Mouse (Mus musculus) lung, adult 10 weeks (tissue): ENCODE results near the gene Uqcrc1. TPM values are rescaled to one million over a fixed set of nuclear protein-coding genes. Genes with fewer than 3 reads are reported as not detected.

Experiments used
- polyA plus RNA-seq: library from polyadenylated mRNA; stranded (reverse); fragments of 350-450 nt; fragmentation: Illumina TruSeq; extraction: RNeasy Lipid Tissue Mini Kit (QIAGEN cat#74804); gene quantifications from one replicate; pipeline ENCODE4 v1.2.3, GENCODE M21; 2014; ENCODE audit warnings: low read depth, low replicate concordance; ENCODE audit not compliant: insufficient read depth

The Uqcrc1 gene
- 127 TPM for polyA plus RNA-seq

GRCm38 (mm10) chr9:108936418-108937364 is at the start of gene Uqcrc1:
Uqcrc1 (plus strand) TSS chr9:108936633.

GRCm38 (mm10) chr9:108914491-108914890 is 21.9 kb upstream of the Uqcrc1 start, which contains the start of gene Tmem89:
Tmem89 (plus strand) TSS chr9:108914619.

GRCm38 (mm10) chr9:108953081-108953636 is 16.7 kb downstream of the Uqcrc1 start, which contains the start of gene Col7a1:
Col7a1 (plus strand) TSS chr9:108953586.

GRCm38 (mm10) chr9:108985710-108986109 is 49.3 kb downstream of the Uqcrc1 start, which contains the start of gene Ucn2:
Ucn2 (plus strand) TSS chr9:108986010.

GRCm38 (mm10) chr9:108991428-108992084 is 55.1 kb downstream of the Uqcrc1 start, which contains the start of gene Pfkfb4:
Pfkfb4 (plus strand) TSS chr9:108991778.

Other genes with a start within 250 kb of the Uqcrc1 start
- gene Prkar2a, start 247.3 kb upstream of the Uqcrc1 start, polyA plus RNA-seq: 19.3 TPM
- 35.1 TPM for gene Ip6k2, start 152.8 kb upstream of the Uqcrc1 start, polyA plus RNA-seq
- 6.5 TPM for gene Nckipsd, start 128.3 kb upstream of the Uqcrc1 start, polyA plus RNA-seq
- gene Celsr3, start 110.3 kb upstream of the Uqcrc1 start, polyA plus RNA-seq: 0.03 TPM
- gene Slc26a6, start 83.3 kb upstream of the Uqcrc1 start, polyA plus RNA-seq: 7.2 TPM
- gene Tmem89, start 22.0 kb upstream of the Uqcrc1 start, polyA plus RNA-seq: not detected
- 3.0 TPM for gene Col7a1, start 17.0 kb downstream of the Uqcrc1 start, polyA plus RNA-seq
- gene Ucn2, start 49.4 kb downstream of the Uqcrc1 start, polyA plus RNA-seq: 0.21 TPM
- gene Pfkfb4, start 55.1 kb downstream of the Uqcrc1 start, polyA plus RNA-seq: 19.0 TPM
- 219 TPM for gene Shisa5, start 101.9 kb downstream of the Uqcrc1 start, polyA plus RNA-seq
- gene Trex1, start 123.1 kb downstream of the Uqcrc1 start, polyA plus RNA-seq: 21.7 TPM
- 5.9 TPM for gene Atrip, start 137.5 kb downstream of the Uqcrc1 start, polyA plus RNA-seq
- 4.3 TPM for gene Ccdc51, start 145.9 kb downstream of the Uqcrc1 start, polyA plus RNA-seq
- 289 TPM for gene Tma7, start 146.0 kb downstream of the Uqcrc1 start, polyA plus RNA-seq
- gene Plxnb1, start 158.8 kb downstream of the Uqcrc1 start, polyA plus RNA-seq: 10.0 TPM
- not detected for gene Fbxw21, start 225.4 kb downstream of the Uqcrc1 start, polyA plus RNA-seq